Mouse (Mus musculus): ENCODE data around the gene Zfp94.

DNA sequence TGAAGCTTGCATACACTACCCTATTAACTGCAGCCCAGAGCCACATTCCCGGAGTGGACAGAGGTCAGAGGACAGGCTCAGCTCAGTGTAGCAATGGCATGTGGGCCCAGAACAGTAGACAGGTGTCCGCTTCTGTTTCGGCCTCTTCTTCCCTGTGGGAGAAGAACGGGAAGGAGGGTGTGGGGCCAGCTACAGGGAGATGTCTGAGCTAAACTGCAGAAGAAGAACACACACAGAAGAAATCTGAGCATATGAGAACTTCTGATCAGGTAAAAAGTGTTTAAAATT, 35.7 kb downstream of the Zfp94 start:
- TF ChIP-seq MAFK (IDR thresholded peaks at IDR 0.05; ENCODE audit: insufficient read depth, low read depth, low read length) (no peak), CHD2 (IDR thresholded peaks at IDR 0.05; ENCODE audit: low read depth, low read length) (no peak)

Data from ES-E14 (cell line).